Mouse (Mus musculus): Measurements from ENCODE around the gene Mef2c.

Mef2c gene

DNA sequence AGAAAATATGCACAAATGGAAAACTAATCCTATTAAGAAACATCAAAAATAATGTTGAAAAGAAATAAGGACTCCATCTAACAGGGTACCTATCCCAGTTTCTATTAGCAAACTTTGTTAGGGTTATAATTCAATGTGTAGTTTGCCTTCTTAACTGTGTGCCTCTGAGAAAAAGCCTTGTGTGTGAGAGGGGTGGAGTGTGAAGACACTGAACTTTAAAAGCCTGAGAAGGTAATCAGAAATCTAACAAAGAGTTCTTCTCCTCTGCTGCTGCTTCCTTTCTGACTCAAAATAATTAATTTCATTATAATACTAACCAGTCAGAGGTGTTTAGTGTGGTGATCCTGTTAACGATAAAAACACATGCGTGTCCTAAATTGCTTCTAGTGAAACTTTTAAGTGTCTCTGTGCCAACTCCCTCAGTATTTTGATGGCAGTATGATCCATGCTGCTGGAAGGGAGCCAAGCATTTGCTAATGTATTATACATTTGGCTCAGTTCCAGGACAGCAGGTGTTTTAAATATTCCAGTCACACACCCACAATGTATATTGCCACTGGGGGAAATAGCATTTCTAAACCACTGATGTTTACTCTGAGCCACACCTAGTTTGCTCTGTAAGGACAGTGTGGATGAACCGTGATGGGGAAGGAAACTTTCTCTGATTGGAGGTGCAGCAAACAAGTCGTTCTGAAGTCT is 104.2 kb downstream of the Mef2c start:
- DNase-seq (ENCODE audit: low read depth, low spot score), result no peak

GRCm38 (mm10) chr13:83608851-83609516 is 105.2 kb downstream of the Mef2c start:
- no peak for DNase-seq (ENCODE audit: low read depth, low spot score)

DNA sequence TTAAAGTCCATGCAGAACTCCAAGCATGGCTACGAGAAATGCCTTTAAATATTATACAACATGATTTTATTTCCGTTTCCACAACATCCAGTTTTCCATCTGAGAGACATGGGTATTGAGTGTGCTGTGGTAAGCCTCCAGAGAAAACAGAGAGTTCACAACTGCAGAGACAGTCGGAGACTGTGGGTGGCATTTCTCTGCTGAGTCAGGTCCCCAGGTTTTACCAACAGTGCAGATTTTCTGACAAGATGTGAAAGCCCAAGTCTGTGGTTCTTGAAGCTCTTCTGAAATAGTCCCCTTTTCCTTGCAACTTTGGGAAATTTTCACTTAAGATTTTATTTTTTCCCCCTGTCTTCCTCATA is 105.7 kb downstream of the Mef2c start:
- DNase-seq (ENCODE audit: low read depth, low spot score), result no peak

DNA sequence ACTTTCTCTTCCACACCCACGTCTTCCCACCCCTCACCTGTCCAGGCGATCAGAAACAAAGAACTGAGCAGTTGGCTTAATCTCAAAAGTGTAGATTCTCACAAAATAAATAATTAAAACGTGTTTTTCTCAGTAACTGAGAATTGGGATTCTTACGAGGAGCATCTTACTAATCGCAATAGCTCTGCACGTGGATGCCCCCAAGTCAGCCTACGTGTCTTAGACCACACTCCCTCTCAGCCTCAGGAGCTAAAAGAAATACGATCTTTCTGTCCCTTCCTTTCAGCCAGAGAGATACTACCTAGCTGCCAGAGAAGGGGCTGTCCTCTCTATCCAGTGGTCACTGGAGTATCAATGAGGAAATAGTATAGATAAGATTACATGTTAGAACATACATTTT is 106.3 kb downstream of the Mef2c start:
- no peak for DNase-seq (ENCODE audit: low read depth, low spot score)

- DNase-seq (ENCODE audit: low read depth, low spot score), result no peak
These were observed 108.4 kb downstream of the Mef2c start for GRCm38 (mm10) chr13:83612195-83612594.

GRCm38 (mm10) chr13:83615875-83616274 is 112.0 kb downstream of the Mef2c start:
- no peak for DNase-seq (ENCODE audit: low read depth, low spot score)

- DNase-seq (ENCODE audit: low read depth, low spot score), result no peak
These were observed 120.8 kb downstream of the Mef2c start for GRCm38 (mm10) chr13:83624651-83625050.

- DNase-seq (ENCODE audit: low read depth, low spot score), result no peak
These were observed 123.6 kb downstream of the Mef2c start for GRCm38 (mm10) chr13:83627429-83627828.

DNA sequence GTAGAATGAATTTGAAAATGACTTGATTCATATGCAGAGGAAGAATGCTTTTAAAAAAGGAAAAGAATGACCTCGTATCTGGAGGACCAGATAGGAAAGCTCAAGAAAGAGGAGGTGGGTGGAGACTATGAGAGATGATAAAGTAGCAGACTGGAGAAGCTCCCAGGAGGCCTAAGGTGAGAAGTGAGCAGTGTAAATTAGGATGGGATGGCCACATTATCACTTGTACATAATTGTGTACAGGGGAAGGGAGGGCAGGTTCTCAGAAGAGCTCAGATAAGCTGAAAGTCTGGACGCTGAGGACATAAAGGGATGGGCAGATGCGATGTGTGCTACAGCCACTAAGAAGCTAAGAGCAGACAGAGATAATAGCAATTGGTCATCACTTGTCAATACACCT is 124.3 kb downstream of the Mef2c start:
- DNase-seq (ENCODE audit: low read depth, low spot score), result no peak

DNA sequence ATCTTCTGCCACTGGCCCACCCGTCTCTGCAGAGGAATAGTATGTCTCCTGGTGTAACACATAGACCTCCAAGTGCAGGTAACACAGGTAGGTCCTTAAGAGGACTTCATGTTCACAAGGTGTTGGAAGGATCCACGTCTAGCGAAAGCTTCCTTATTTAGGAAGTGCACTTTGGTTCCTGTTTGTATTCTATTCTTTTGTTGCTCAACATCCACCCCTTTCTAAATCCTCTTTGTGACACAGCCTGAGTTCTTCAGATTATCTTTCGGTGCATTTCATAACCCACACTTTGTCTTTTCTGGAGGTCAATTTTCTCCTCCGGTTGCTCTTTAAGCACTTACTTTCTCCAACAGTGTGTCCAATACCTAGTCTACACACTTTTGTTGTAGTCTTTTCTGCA is 129.3 kb downstream of the Mef2c start:
- no peak for DNase-seq (ENCODE audit: low read depth, low spot score)

- DNase-seq (ENCODE audit: low read depth, low spot score), result no peak
These were observed 131.4 kb downstream of the Mef2c start for GRCm38 (mm10) chr13:83635218-83635617.

DNA sequence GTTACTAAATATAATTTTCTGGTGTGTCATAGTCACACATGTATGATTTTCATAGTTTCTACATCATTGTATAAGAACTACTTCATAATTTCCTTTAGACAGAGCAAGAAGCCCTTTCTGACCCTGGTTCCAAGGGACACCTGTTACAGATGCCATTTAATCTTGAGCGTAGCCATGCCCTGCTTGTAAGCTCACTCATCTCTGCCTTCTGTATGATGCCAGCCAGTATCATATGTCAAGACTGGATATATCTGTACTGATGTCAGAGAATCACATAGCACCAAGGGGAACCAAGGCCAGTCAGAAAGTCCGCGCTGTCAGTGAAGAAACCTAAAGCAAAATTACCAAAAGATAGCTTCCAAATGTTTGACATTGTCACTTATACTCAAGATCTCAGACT is 133.8 kb downstream of the Mef2c start:
- no peak for DNase-seq (ENCODE audit: low read depth, low spot score)

GRCm38 (mm10) chr13:83638735-83639134 is 134.9 kb downstream of the Mef2c start:
- no peak for DNase-seq (ENCODE audit: low read depth, low spot score)

GRCm38 (mm10) chr13:83649051-83649450 is 145.2 kb downstream of the Mef2c start:
- no peak for DNase-seq (ENCODE audit: low read depth, low spot score)

GRCm38 (mm10) chr13:83649795-83650476 is 146.1 kb downstream of the Mef2c start:
- no peak for DNase-seq (ENCODE audit: low read depth, low spot score)

DNA sequence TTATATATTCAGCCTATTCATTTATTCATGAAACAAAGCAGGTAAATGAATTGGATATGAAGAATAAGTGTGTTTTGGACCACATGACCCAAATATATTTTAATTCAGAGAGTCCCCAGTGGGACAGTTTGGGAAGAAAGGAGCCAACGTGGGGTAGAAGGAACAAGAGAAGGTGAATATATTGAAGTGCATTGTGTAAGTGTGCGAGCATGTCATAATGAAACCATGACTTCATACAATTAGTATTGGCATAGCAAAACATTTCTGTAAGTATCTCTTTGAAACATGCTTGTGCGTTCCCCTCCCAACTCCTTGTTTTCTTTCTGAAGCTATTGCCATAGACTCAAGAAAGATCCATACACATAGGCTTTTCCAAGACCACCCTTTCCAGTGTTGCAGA is 147.0 kb downstream of the Mef2c start:
- DNase-seq (ENCODE audit: low read depth, low spot score), result no peak

DNA sequence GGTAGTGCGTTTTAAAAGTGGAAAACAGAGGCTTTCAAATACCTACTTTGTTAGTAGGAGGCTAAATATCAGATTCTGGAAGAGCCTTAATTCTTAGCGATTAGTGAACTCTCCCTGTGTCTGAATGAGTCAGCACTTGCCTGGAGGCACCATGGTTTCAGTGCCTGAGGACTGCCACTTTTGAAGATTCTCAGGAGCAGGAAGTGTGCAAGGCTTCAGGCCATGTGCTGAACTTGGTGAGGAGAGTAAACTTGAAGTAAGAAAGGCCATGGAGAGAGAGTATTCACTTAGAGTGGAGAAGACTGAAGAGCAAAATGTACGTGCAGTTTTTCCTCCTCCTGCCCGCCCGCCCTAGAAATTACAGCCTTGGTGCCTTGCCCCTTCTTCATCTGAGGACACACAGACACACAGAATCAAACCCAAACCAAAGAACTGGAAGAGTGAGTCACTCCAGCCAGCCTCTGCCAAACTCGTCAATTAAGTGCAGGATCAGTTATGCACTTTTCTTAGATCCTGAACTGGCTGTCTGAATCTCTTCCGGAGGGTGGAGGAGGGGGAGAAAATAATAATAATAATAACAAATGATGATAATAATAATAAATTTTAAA is 148.2 kb downstream of the Mef2c start:
- DNase-seq (ENCODE audit: low read depth, low spot score), result no peak

DNA sequence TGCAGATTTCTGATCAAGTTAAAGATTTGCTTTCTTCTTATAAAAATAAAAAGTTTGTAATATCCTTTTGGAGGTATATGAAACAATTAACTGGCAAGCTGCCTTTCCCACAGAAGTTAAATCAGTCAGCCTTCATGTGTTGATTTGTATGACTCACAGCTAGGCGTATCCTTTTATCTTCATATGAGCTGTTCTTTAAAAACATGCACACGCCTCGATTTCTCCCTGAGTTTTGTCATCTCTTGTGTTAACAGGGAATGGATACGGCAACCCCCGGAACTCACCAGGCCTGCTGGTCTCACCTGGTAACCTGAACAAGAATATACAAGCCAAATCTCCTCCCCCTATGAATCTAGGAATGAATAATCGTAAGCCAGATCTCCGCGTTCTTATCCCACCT is 148.7 kb downstream of the Mef2c start:
- DNase-seq (ENCODE audit: low read depth, low spot score), result no peak

GRCm38 (mm10) chr13:83654889-83655769 is 151.3 kb downstream of the Mef2c start:
- peak; percentile 62 for DNase-seq (ENCODE audit: low read depth, low spot score)

GRCm38 (mm10) chr13:83656094-83656493 is 152.3 kb downstream of the Mef2c start:
- DNase-seq (ENCODE audit: low read depth, low spot score), result no peak

- no peak for DNase-seq (ENCODE audit: low read depth, low spot score)
These were observed 152.9 kb downstream of the Mef2c start for GRCm38 (mm10) chr13:83656773-83657172.

GRCm38 (mm10) chr13:83660722-83661121 is 156.9 kb downstream of the Mef2c start:
- DNase-seq (ENCODE audit: low read depth, low spot score), result no peak

All from retina, adult 2 months (tissue).